Mouse (Mus musculus) lung, adult 18-20 months (tissue): ENCODE measurements around the gene Tas1r1.

Experiments used
- DNase-seq, 2 experiments: peaks; one replicate each; pipeline ENCODE4 v3.0.0; 2022; ENCODE audit warnings: mixed read lengths in 2 of 2

Tas1r1 gene

DNA sequence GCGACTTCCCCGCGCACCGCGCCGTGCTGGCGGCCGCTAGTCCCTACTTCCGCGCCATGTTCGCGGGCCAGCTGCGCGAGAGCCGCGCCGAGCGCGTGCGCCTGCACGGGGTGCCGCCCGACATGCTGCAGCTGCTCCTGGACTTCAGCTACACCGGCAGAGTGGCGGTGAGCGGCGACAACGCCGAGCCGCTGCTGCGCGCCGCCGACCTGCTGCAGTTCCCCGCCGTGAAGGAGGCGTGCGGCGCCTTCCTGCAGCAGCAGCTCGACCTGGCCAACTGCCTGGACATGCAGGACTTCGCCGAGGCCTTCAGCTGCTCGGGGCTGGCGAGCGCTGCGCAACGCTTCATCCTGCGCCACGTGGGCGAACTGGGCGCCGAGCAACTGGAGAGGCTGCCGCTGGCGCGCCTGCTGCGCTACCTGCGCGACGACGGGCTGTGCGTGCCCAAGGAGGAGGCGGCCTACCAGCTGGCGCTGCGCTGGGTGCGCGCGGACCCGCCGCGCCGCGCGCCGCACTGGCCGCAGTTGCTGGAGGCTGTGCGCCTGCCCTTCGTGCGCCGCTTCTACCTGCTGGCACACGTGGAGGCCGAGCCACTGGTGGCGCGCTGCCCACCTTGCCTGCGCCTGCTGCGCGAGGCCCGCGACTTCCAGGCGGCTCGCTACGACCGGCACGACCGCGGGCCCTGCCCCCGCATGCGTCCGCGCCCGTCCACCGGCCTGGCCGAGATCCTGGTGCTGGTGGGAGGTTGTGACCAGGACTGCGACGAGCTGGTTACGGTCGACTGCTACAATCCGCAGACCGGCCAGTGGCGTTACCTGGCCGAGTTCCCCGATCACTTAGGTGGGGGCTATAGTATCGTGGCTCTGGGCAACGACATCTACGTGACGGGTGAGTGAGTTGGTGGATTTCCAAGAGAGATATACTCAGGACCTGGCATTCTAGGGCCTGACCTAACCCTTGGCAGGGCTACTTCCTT lies 29.0 kb downstream of the Tas1r1 start:
- DNase-seq, result peak; percentile 62 to 66

DNA sequence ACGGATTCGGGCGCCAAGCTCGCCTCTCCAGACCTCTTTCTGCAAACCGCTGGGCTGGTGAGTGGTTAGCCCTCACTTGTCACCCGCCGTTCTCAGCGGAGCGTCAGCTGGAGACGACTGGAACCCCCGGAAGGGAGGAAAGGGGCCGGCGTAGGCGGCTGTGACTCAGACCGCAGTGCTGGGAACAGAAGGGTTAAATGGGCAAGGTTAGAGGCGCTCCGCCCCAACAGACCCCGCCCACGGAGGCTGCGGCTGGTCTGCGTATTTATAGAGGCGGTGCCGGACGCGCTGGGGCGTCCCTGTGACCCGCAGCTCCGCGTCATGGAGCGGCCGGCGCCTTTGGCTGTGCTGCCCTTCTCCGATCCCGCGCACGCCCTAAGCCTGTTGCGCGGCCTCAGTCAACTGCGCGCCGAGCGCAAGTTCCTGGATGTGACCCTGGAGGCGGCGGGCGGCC lies 29.7 kb downstream of the Tas1r1 start, which contains the start of gene Klhl21:
Gene Klhl21 (plus strand): TSS at position 182 of the 454 bp plus-strand sequence.
- peak; percentile 96 to 97 for DNase-seq

DNA sequence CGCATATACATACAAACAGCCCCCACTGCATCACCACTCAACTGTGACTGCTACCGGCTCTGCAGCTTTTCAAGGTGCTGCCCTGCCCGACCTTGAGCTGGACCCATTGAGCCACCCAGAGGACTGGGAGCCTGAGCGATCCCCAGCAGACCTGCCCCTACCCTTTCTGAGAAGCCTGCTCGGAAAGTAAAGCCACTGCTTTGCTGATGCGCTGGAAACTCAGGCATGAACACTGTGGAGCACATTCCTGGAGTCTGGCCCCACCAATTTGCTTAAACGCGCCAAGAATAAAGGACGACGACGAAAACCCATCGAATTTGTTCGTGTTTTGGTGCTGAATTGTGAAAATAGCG lies 30.2 kb downstream of the Tas1r1 start:
- peak; percentile 38 to 41 for DNase-seq

DNA sequence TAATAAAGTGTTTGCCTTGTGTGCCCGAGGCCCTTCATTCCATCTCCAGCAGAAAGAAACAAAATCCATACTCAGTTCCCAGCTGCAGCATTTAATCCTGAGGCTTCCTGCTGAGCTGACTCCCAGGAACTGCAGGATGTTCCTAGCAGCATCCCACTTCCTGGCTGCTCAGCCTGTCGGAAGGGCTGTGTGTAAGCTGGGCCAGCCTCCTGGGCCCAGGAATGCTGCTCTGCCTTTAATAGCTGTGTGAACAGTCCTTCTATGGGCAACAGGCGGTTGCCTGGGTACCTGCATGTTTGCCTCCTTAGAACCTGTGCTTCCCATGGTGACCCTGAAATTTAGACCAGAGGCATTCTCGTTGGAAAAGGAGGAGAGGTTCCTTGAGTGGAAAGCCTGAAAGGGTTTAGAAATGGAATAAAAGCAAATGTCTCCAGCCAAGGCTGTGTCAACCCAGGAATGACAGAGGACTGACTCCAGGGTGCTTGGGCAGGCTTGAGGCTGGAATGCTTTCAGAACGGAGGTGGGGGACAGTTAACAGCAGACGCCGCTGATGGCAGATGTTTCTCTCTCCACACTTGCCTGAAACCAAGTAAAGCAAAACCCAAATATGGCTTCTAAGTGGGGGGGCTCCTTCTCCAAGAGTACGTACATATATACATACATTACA lies 30.8 kb downstream of the Tas1r1 start:
- peak; percentile 56 to 72 for DNase-seq

DNA sequence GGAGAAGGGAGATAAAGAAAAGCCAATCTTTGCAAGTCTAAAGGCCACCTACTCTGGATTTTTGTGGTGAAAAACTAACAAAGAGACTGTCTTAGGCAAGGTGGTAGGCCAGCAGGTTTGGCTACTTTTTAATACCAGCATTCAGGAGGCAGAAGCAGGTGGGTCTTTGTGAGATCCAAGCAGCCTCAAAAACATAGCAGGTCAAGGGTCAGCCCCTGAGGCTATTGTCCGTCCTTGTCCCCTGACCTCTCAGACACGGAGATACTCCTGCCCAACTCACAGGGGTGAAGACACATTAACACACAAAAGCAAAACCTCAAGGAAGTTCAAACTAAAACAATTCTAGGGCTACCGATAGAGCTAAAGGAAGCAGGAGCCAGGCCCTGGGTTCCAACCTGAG lies 31.6 kb downstream of the Tas1r1 start:
- no peak for DNase-seq

DNA sequence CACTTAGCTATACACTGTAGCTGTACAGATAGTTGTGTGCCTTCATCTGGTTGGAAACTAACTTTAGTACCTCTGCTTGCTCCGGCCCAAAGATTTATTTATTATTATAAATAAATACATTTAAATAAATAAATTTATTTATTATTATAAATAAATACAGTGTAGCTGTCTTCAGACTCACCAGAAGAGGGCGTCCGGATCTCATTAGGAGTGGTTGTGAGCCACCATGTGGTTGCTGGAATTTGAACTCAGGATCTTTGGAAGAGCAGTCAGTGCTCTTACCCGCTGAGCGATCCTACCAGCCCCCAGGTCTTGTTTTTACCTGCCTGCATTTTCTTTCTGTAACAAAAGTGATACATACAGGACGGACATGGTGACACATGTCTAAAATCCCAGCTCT lies 32.2 kb downstream of the Tas1r1 start:
- no peak for DNase-seq

DNA sequence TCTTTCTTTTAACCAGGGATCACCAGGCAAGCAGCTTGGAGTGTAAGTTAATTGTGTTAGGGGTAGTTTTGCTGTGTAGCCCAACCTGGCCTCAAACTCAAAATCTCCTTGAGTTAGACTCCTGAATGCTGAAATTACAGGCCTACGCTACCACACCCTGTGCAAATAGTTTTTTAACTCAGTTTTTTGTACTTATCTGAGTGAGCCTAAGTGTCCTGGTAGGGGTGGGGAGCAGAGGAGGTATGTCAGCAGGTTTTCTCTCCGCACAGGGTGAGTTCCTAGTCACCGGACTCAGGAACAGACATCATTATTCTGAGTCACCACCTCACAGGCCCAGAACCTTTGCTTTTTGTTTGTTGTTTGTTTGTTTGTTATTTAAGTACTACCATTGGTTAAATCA lies 36.3 kb downstream of the Tas1r1 start:
- DNase-seq, result no peak

DNA sequence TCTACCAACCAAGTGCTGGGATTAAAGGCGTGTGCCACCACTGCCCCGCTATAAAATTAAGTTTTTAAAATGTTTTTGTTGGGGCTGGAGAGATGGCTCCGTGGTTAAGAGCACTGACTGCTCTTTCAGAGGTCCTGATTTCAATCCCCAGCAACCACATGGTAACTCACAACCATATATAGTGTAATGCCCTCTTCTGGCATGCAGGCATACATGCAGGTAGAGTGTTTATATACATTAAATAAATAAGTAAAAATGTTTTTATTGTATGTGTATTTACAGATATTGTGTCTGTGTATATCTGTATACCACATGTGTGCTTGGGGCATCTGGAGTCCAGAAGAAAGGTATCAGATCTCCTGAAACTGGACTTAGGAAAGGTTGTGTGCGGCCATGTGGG lies 37.0 kb downstream of the Tas1r1 start:
- DNase-seq, result no peak

DNA sequence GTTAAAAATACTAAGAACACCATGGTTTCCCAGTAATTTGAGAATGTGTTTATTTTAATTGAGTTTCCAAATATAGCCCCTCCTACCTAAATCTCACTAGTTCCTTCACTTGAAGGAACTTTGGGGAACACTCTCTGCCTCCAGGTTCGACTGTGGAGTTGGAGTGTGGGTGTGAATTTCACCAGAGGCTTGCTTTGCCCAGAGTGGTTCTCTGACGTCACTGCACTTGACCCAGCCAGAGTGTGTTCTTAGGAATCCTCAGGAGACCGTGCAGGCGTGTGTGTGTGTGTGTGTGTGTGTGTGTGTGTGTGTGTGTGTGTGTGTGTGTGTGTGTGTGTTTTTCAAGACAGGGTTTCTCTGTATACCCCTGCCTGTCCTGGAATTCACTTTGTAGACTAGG lies 37.5 kb downstream of the Tas1r1 start:
- DNase-seq, result peak; percentile 81 to 89

DNA sequence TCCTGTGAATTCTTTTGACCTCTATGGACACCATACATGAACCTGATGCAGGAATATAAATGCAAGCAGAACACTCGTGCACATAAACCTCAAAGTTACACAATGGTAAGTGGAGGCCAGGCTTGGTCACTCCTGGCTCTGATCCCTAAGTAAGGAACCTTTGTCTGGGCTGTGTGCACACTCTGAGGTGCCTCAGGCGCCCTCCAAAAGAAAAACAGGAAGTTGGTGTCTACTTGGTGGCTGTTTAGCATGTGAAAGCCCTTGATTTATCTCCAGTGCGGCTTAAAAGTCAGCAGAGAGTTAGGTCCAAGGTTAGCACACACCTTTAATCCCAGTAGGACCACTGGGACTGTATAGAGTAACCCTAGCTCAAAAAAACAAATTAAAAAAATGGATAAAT lies 38.9 kb downstream of the Tas1r1 start:
- DNase-seq, result no peak

DNA sequence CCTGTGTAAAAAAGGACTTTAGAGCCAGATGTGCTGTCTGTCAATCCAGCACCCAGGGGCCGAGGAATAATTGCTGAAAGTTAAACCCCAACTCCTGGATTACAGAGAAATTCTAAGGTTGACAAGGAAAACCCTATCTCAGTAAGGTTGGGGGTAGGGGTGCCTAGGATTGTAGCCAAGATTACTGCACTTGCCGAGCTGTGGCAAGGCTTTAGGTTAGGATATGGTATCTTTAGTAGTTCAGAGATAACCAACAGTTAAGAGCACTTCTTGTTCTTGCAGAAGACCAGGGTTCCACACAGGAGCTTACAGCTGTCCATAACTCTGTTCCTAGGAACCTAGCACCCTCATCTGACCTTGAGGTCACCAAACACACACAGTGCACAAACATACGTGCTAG lies 40.7 kb downstream of the Tas1r1 start:
- no peak for DNase-seq

DNA sequence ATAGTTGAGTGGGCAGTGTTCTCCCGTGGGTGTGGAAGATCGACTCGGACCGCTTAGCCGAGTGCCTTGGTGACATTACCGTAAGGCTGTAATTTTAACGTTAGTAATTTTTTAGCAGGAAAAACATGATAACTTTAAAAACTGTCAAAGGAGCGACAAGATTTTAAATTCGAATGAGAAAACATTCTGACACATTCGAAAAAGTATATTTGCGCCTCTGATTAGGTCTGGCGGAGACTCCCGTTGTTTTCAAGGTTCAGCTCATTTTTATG lies 41.5 kb downstream of the Tas1r1 start:
- DNase-seq, result no peak

DNA sequence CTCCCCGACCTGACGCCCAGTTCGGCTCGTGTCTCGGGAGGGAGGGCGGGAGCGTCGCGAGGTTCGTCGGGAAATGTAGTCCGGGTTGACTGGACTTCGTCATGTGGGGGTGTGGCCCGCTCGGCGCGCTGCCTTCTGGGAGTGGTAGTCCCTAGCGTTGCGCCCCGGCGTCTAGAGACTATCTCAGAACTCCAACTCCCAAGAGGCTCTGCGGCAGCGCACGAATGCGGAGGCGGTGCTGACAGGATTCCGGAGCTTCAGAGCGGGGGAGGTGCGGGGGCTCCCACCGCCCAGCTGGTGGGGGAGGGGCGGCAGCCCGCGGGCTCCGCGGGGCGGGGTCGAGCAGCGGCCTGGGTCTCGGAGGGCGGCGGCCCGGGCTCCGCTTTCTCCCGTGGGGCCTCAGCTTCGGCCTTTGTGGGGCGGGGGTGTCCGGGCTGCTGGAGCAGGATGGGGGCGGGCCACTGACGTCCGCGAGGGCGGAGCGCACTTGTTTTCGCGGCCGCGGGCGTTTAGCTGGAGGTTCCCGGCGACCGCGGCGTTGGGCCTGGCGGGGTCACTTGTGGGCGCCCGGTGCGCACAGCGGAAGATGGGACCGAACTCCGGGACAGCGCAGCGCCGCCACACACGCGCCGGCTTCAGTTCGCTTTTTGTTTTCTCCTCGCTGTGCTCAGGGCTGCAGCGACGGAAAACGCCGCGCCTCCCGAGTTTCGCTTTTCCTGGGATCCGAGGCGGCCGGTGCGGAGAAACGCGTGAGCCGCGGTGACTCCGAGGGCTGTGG lies 42.0 kb downstream of the Tas1r1 start, which contains the start of gene Phf13:
Gene Phf13 (minus strand): TSS at position 86 of the 778 bp plus-strand sequence.
- peak; percentile 99 for DNase-seq

DNA sequence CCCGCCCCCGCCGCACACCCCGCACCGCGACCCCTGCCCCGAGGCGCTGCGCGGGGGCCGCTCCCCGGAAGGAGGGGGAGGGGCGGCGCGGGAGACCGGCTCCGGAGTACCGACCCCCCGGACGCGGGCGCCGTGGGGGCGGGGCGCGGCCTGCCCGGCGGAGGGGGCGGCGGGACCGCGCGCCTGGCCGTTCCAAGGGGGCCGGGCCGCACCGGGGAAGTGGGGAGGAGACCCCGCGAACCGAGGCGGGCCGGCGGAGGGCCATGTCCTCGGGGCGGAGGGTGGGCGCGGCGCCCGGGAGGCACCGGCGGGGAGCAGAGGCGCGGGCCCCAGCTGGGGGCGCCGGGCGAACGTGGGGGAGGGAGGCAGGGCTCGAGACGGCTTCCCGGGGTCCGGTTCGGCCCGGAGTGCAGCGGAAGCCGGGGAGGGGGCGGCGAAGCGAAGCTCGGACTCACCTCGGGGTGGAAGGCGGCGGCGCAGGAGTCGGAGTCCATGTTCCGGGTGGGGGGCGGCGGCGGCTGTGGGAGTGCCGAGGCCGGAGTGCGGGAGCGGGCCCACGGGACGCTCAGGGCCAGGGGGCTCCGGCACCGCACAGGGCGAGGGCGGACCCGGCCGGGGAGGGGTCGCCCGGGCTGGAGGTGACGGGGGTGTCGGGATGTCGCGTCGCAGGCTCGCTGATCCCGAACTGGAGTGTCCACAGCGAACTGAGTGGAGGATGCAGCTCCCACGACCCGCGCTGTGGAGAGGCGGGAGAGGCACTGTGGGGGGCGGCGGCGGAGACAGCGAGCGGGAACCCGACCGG lies 42.8 kb downstream of the Tas1r1 start:
- peak in 1 of 2 experiments; percentile 14 for DNase-seq

DNA sequence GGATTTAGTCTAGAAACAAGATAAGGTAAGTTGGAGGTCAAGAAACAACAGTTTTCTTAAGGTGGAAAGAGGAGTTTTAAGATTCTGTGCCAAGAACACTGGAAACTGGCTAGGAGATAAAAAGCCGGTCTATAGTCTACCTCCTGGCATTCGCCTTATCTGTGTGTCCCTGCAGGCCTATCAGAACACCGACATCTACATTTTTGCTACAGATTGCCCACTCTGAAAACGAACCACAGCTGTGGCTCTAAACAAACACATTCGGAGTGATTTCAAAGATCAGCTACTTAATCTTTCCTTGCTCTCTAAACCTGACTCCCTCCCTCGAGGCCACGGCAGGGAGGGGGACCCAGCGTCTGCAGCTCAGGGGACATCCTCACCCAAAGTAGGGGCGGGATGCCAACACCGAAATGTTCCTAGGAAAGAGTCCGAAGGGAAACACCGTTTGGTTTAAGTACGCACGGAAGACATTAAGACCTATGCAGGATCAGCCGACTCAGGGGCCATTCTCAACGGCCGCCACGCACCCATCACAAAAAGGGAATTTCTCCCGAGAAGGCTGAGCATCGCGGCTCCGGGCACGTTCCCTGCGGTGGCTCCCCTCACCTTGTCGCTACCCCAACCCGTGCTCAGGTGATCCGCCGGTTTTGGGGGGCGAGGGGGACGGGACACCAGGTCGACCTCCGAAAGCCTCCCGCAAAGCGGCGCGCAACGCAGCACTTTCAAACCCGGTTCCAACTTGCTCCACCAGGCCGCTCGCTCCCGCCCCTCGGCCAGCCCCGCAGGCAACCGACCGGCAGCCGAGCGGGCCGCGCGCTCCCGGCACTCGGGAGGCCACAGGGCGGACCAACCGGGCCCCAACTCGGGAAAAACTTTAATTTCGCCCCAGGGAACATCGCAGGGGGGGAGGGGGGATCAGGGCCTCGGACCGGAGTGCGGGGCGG lies 43.9 kb downstream of the Tas1r1 start:
- peak in 1 of 2 experiments; percentile 27 for DNase-seq

DNA sequence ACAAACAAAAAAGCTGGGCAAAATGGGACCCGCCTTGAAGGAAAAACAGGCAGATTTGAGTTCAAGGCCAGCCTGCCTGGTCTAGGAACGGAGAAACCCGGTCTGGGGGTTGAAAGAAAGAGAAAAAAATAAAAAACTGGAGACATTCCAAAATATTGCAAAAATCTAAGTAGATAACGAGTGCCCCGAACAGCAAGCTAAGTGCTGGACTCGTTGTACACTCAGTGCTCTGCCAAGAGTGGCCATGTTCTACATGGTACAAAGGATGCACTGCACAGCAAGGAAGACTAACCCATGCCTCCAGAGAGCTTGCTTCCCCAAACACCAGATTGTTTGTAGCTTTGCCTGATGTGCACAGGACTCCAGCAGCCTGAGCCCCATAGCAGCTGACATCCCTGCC lies 45.3 kb downstream of the Tas1r1 start:
- no peak for DNase-seq

DNA sequence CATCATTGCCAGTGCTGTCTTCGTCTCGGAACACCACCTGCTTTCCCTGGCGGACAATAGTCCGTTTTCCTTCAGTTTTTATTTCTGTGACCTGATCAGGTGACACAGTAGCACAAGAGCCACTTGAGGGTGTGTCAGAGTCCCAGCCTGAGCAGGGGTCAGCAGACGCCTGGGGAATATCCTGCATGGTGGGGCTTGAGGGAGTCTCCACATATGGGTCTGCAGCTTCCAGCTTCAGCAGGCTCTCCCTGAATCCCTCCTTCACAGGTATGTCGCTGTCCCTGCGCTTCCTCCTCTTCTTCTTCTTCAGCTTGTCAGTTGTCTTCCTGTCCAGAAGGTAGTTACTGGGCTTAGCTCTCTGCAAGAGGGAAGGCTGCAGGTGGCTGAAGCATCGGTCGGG lies 46.3 kb downstream of the Tas1r1 start:
- DNase-seq, result no peak

DNA sequence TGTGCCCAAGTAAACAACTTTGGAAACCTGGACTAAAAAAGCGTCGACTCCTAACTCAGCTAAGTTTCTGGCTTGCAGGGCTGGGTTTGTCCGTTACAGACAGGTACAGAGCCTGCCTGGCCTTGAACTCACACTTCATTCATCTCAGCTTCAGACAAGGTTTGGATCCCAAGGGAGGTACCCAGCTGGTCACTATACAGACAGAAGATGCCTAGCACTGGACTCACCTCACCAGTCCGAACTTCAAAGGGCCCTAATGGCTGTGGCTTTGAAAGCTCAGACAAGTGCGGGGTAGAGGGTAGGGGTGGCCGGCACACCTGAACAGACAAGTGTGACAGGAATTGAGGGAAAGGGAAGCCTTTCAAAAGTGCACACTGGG lies 49.3 kb downstream of the Tas1r1 start:
- DNase-seq, result no peak

DNA sequence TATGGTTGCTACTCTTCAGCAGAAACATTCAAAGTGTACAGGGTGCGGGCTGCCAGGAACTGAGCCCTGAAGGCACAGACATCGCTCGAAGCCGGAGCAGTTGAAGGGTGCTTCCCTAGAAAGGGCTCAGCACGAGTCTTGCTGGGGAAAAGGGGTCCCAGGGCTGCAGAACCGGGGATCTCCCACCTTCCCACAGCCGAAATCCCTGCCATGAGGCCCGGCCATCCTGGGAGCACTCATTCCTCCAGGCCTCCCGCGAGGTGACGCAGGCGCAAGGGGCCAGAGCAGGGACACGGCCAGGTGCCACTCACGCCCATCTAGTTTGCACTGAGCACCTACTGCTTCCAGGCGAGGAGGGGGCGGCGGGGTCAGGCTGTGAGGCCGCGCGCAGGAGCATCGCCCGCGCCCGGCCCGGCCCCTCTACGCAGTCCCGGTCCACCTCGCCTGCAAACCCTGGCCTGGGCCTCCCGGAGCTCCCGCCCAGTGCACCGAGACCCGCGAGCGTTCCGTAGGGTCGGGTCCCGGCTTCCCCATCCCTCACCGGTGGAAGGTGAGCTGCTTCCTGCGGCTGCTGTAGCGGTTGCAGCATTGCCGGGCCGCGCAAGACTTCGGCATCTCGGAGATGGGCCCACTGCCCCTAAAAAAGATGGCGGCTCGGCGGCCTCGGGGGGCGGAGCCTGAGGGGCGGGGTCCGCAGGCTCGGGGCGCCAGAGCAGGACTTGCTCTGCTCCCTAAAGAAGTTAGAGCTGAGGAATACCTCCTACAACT lies 49.8 kb downstream of the Tas1r1 start, which contains the start of gene Thap3:
Gene Thap3 (minus strand): TSS at position 656 of the 768 bp plus-strand sequence.
- DNase-seq, result peak; percentile 84 to 86

DNA sequence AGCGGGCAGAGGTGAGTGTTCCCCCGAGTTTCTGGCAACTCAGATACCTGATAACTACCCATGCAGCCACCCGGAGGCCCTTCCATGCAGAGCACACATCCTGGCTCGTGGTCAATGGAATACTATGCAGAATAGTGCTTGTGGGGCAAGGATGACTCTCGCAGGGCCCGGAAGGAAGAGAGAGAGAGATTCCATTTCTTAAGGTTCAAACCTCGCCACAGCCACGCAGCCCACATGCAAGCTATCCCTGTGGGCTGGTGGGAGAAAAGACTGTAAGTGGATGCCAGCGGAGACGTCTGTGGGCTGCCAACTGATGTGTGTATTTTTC lies 50.4 kb downstream of the Tas1r1 start:
- DNase-seq, result no peak

DNA sequence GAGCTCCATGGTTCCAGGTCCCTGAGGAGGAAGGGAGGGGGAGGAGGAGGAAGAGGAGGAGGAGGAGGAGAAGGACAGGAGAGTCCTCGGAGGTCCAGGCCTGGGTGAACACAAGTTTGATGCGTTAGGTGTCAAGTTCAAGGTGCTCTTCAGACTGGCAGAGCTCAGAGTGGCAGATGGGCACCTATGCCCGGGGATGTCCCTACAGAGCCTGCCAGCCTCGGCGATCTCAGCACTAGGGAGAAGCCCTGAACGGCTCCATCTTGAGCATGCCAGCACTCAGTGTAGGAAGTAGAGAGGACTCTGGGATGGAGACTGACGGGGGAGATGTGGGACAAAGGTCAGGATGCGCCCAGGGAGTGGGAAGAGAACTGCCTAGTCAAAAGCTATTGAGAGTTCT lies 51.7 kb downstream of the Tas1r1 start:
- no peak for DNase-seq
